Mouse (Mus musculus): Measurements from ENCODE around the gene Dtnb. TPM values are rescaled to one million over a fixed set of nuclear protein-coding genes. Genes with fewer than 3 reads are reported as not detected.

Dtnb gene
- polyA plus RNA-seq, 1 experiment from 2014 or later = 31.3 TPM

DNA sequence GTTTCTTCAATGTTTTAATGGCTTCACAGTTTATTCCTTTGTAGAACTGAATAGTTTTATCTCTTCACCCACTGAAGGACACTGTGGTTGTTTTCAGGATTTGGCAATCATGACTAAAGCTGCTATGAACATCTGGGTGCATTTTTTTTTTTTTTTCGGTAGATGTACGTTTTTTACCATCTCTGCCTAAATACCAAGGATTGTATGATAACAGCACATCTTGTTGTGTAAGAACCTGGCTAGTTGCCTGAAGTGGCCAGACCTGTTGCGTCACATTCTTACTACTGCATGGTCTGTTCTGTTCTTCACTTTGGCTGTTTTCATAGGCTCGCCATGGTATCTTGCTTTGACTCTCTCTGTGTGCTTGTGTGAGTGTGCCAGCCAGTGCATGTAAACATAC lies 10.4 kb downstream of the Dtnb start:
- DNase-seq (ENCODE audit: extremely low spot score, low spot score) = no peak
- H3K36me3 ChIP-seq (replicated peaks) = peaks cover 12% of the 10 kb centered on the region
- no peaks in the 10 kb centered on the region for H3K27me3 ChIP-seq (ENCODE audit: poor library complexity, severe bottlenecking)
- 0 out of 2 replicates have a peak, but pooled peaks cover 3% of the 10 kb centered on the region for H3K4me1 ChIP-seq
- H3K9me3 ChIP-seq = no peaks in the 10 kb centered on the region; the same call in 1 of the 2 replicates
- 92% methylated on average over 4 of the region's 4 CpGs for WGBS
- no peak overlapping the region for H3K27ac ChIP-seq
- no peak overlapping the region for H3K4me3 ChIP-seq

DNA sequence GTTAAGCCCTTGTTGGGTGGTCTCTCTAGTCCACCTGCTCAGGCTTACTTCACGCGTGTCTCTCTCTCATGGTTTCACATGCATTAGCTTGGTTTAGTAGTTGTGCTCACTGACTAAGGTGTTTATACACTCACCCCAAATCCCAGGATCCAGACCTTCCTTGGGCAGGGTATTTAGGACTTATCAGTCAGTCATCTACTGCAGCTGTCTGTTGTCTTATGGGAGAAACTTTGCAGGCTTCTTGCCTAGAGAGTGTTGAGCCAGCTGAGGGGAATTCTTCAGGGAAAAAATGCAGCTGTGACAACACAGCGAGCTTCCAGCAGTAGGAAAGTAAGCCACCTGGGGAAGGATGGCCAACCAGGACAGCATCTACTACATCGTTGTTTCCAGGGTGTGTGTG lies 13.3 kb downstream of the Dtnb start:
- DNase-seq (ENCODE audit: extremely low spot score, low spot score) = no peak
- no peaks in the 10 kb centered on the region for H3K27me3 ChIP-seq (ENCODE audit: poor library complexity, severe bottlenecking)
- H3K27ac ChIP-seq = no peak overlapping the region
- no peak overlapping the region for H3K4me3 ChIP-seq
- peaks cover 24% of the 10 kb centered on the region for H3K36me3 ChIP-seq (replicated peaks)
- H3K4me1 ChIP-seq = 0 out of 2 replicates have a peak, but pooled peaks cover 3% of the 10 kb centered on the region
- H3K9me3 ChIP-seq = no peaks in the 10 kb centered on the region; the same call in 1 of the 2 replicates
- 71% methylated on average over 4 of the region's 4 CpGs for WGBS

DNA sequence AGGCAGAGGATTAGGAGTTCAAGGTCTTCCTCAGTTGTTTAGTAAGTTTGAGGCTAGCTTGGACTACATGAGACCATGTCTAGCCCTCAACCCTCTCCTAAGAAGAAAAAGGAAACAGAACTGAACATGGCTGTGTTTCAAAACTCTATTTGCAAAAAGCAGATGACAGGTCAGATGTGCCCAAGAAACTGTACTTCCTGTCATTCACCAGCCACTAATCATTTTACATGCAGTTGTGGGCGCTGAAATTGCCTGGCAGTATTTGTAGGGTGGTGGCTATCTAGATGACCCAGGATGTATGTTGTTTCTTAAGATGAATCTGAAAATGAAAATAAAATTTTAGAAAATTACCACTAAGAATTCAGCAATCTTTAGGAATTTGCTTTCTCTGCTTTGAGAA lies 14.8 kb downstream of the Dtnb start:
- DNase-seq (ENCODE audit: extremely low spot score, low spot score) = no peak
- Histone ChIP-seq H3K4me3 (no peak overlapping the region), H3K27me3 (ENCODE audit: poor library complexity, severe bottlenecking) (no peaks in the 10 kb centered on the region), H3K36me3 (replicated peaks) (peaks cover 34% of the 10 kb centered on the region), H3K4me1 (0 out of 2 replicates have a peak, but pooled peaks cover 3% of the 10 kb centered on the region), H3K27ac (no peak overlapping the region), H3K9me3 (no peaks in the 10 kb centered on the region)
- 93% methylated on average over 1 of the region's 1 CpGs for WGBS

DNA sequence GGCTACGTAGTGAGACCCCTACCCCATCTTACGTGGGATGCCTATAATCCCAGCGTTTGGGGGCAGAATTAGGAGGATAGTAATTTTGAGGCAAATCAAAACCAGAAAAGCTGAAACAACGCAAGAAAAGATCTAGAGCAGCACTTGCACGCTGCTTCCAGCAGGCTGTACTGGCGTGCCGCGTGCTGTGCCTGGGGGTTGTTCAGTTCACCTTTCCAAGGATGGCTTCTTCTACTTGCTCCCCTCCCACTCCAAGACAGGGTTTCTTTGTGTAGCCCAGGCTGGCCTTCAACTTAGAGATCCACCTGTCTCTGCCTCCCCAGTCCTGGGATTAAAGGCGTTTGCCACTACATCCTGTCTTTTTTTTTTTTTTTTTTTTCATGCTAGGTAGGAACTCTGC lies 17.9 kb downstream of the Dtnb start:
- peaks cover 52% of the 10 kb centered on the region for H3K36me3 ChIP-seq (replicated peaks)
- H3K4me1 ChIP-seq = 0 out of 2 replicates have a peak, but pooled peaks cover 3% of the 10 kb centered on the region
- DNase-seq (ENCODE audit: extremely low spot score, low spot score) = no peak
- no peak overlapping the region for H3K27ac ChIP-seq
- no peaks in the 10 kb centered on the region for H3K27me3 ChIP-seq (ENCODE audit: poor library complexity, severe bottlenecking)
- H3K4me3 ChIP-seq = no peak overlapping the region
- no peaks in the 10 kb centered on the region for H3K9me3 ChIP-seq
- 97% methylated on average over 9 of the region's 9 CpGs for WGBS

DNA sequence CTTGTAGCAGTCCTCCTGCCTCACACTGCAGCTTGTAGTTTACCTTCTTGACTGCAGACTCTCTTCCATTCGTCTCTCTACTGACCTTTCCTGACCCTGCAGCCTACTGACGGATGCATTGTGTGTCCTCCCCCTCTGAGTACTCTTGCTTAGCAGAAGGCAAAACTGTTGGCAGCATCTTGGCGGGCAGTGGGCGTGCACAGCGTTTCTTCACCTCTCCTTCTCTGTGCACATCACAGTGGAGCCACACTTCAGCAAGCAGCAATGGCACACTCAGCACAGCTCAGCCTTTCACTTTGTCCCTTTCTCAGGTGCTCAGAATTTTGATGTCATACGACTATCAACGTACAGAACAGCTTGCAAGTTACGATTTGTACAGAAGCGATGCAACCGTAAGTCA lies 19.4 kb downstream of the Dtnb start:
- Histone ChIP-seq H3K36me3 (replicated peaks) (peaks cover 55% of the 10 kb centered on the region), H3K4me1 (no peaks in the 10 kb centered on the region), H3K9me3 (no peaks in the 10 kb centered on the region), H3K4me3 (no peak overlapping the region), H3K27ac (no peak overlapping the region), H3K27me3 (ENCODE audit: poor library complexity, severe bottlenecking) (no peaks in the 10 kb centered on the region)
- 86% methylated on average over 10 of the region's 10 CpGs for WGBS
- no peak for DNase-seq (ENCODE audit: extremely low spot score, low spot score)

DNA sequence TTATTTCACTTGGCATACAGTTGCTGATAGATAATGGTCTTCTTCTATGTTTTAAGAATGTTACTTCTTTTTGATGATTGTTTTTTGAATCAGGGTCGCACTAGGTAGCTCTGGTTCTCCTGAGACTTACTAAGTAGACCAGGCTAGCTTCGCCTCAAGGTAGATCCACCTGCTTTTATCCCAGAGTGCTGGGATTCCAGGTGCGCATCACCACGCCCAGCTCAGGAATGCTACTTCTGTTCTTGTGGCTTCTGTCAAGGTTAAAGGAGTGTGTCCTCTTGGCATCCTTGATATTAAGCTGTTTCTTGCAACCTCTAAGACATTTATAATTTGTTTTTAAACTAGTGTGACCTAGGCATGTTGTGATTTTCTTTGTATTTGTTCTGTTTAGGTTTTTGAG lies 30.6 kb downstream of the Dtnb start:
- Histone ChIP-seq H3K4me1 (no peaks in the 10 kb centered on the region), H3K36me3 (replicated peaks) (peaks cover 17% of the 10 kb centered on the region), H3K27me3 (ENCODE audit: poor library complexity, severe bottlenecking) (no peaks in the 10 kb centered on the region), H3K27ac (no peak overlapping the region), H3K4me3 (no peak overlapping the region), H3K9me3 (no peaks in the 10 kb centered on the region)
- no peak for DNase-seq (ENCODE audit: extremely low spot score, low spot score)
- WGBS = 93% methylated on average over 4 of the region's 4 CpGs

DNA sequence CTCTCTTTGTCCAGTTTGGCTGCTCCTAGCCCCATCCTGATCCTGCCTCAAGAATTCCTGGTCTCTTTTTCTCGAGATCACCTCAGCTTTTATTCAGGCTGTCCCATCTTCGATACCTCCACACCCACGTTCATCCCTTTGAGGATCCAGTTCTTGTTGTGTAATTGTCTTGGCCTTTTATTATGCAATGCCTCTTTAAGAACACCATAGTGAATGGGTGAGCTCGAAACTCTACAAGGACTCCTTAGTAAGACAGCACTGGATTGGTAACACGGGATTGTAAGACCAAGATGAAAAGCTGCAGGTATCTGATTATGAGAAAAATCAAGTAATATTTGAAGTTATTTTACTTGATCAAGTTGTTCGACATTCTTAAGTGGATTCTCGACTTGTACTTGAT lies 34.0 kb downstream of the Dtnb start:
- Histone ChIP-seq H3K27me3 (ENCODE audit: poor library complexity, severe bottlenecking) (no peaks in the 10 kb centered on the region), H3K4me3 (no peak overlapping the region), H3K27ac (no peak overlapping the region), H3K36me3 (replicated peaks) (peaks cover 5% of the 10 kb centered on the region; the same call in 1 of the 2 replicates), H3K9me3 (no peaks in the 10 kb centered on the region), H3K4me1 (no peaks in the 10 kb centered on the region)
- no peak for DNase-seq (ENCODE audit: extremely low spot score, low spot score)
- 89% methylated on average over 7 of the region's 7 CpGs for WGBS

DNA sequence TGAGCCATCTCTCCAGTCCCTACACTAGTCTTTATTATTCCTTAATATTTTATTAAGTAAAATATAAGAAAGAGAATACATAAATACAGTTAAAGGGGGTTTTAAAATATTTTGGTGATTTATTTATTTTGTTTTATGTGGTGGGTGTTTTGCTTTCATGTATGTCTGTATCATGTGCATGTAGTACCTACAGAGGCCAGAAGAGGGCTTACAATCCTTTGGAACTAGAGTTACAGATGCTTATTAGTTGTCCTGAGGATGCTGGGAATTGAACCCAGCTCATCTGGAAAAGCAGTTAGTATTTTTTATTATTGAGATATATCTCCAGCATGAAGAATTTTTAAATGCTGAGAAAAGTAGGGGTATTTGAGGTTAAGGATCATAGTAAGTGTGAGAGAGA lies 37.6 kb downstream of the Dtnb start:
- Histone ChIP-seq H3K4me1 (no peaks in the 10 kb centered on the region), H3K9me3 (no peaks in the 10 kb centered on the region), H3K4me3 (no peak overlapping the region), H3K27me3 (ENCODE audit: poor library complexity, severe bottlenecking) (no peaks in the 10 kb centered on the region), H3K27ac (no peak overlapping the region), H3K36me3 (replicated peaks) (peaks cover 8% of the 10 kb centered on the region; the same call in 1 of the 2 replicates)
- no peak for DNase-seq (ENCODE audit: extremely low spot score, low spot score)

DNA sequence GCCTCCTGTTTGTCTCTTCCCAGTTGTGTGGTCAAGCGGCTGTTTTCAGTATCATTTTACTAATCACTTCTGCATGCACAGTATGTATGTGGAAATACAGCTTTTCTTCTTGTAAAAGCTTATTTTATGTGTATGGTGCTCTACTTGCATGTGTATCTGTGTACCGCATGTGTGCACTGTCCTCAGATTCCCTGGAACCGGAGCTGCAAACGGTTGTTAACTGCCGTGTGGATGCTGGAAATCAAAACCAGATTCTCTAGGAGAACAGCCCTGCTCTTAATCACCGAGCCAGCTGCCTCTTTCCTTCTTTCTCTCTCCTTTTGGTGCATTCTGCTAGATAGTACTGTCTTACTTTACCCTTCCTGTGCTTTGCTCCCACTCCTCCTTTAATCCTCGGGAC lies 39.7 kb downstream of the Dtnb start:
- Histone ChIP-seq H3K9me3 (no peaks in the 10 kb centered on the region), H3K36me3 (replicated peaks) (peaks cover 12% of the 10 kb centered on the region), H3K4me1 (no peaks in the 10 kb centered on the region), H3K4me3 (no peak overlapping the region), H3K27ac (no peak overlapping the region), H3K27me3 (ENCODE audit: poor library complexity, severe bottlenecking) (no peaks in the 10 kb centered on the region)
- DNase-seq (ENCODE audit: extremely low spot score, low spot score) = no peak
- WGBS = 71% methylated on average over 7 of the region's 7 CpGs

DNA sequence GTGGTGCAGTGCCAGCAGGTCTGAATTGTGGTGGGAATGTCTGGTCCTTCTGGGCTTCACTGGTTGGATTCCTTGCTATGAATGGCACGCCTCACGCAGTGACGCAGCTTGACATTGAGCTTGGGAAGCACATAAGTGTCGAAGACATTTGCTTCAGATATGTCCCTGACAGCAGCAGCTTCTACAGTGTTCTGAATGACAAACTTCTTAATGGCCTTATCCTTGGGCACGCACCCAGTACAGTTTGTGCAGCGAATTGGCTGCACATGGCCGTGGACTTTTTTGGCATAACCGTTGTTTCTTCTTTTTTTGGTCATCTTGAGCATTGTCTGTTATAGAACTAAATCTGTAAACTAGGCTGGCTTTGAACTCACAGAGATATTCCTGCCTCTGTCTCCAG lies 42.9 kb downstream of the Dtnb start:
- WGBS = 97% methylated on average over 8 of the region's 8 CpGs
- Histone ChIP-seq H3K36me3 (replicated peaks) (peaks cover 14% of the 10 kb centered on the region), H3K27ac (no peak overlapping the region), H3K9me3 (no peaks in the 10 kb centered on the region), H3K27me3 (ENCODE audit: poor library complexity, severe bottlenecking) (no peaks in the 10 kb centered on the region), H3K4me1 (no peaks in the 10 kb centered on the region), H3K4me3 (no peak overlapping the region)
- no peak for DNase-seq (ENCODE audit: extremely low spot score, low spot score)

DNA sequence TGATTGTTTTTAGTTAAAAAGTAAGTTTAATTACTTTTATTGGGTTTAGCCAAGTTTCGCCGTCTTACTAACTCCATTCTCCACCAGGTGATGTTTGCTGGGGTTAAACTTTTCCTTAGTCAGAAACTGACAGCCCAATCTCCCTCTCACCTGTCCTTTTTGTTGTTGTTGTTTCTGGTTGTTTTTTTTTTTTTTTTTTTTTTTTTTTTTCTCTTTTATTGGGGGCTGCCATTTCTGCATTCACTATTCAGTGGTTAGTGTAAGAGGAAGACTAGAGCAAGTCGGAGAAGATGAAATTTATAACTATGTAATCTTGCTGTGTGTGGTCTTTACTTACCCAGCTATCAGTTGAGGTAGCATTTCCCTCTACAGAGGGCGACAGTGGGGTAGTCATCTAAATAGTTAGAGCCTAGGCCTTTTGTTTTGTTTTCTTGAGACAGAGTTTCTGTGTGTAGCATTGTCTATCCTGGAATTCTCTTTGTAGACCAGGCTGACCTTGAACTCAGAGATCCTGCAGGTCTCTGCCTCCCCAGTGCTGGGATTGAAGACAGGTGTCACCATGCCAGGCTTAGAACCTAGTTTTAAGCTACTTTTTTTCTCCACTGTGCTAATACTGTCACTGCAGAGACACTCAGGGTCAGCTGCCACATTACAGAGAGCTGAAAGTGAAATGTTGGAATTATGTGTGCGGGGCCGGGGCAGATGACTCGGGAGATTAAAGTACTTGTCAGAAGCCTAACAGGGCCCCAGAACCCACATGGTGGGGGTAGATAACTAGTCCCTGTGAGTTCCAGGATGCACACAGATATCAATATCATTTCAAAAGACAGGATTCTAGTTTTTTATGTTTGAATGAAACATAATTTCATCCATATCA lies 46.2 kb downstream of the Dtnb start:
- 91% methylated on average over 7 of the region's 7 CpGs for WGBS
- no peak overlapping the region for H3K27ac ChIP-seq
- no peak overlapping the region for H3K4me3 ChIP-seq

DNA sequence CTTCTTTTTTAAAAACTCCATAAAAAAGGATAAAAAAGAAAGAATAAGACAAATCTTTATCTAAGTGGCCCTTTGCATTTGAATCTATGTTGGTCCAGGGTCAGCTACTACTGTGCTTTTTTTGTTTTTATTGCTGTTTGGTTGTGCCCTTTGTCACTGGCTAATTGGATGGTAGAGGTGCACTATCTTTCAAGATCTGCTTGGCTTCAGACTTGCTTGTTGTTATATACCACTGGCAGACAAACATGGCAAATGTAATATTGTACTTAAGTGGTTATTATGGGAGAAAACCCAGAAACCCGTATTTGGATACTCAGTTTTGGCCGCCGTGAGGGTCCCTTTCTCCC lies 46.8 kb downstream of the Dtnb start:
- Histone ChIP-seq H3K27me3 (ENCODE audit: poor library complexity, severe bottlenecking) (no peaks in the 10 kb centered on the region), H3K4me3 (no peak overlapping the region), H3K27ac (no peak overlapping the region), H3K9me3 (no peaks in the 10 kb centered on the region), H3K36me3 (replicated peaks) (peaks cover 9% of the 10 kb centered on the region), H3K4me1 (no peaks in the 10 kb centered on the region)
- no peak for DNase-seq (ENCODE audit: extremely low spot score, low spot score)
- WGBS = 92% methylated on average over 3 of the region's 3 CpGs

More for the DNA sequence above, 46.2 kb downstream of the Dtnb start:
- peaks cover 9% of the 10 kb centered on the region for H3K36me3 ChIP-seq (replicated peaks)
- no peaks in the 10 kb centered on the region for H3K4me1 ChIP-seq
- DNase-seq (ENCODE audit: extremely low spot score, low spot score) = no peak
- no peaks in the 10 kb centered on the region for H3K27me3 ChIP-seq (ENCODE audit: poor library complexity, severe bottlenecking)
- no peaks in the 10 kb centered on the region for H3K9me3 ChIP-seq

DNA sequence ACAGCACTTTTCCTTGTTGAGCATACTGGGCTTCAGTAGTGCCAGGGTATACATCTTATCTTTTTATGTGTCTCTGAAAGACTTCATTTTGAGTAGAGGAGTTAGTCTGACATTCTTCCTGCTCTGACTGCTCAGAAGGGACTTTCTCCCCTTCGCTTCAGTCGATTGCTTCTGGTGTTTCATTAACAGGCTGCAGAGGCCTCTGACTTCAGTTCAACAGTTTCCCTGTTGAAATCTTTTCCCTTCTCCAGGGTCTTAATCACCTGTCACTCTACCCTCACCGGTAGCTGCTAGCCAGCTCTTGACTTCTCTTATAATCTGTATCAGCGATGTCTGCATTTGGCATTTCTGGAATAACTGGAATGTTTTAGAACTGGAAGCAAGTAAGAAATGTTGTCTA lies 54.7 kb downstream of the Dtnb start:
- Histone ChIP-seq H3K36me3 (replicated peaks) (no peaks in the 10 kb centered on the region), H3K27ac (no peak overlapping the region), H3K4me1 (no peaks in the 10 kb centered on the region), H3K9me3 (no peaks in the 10 kb centered on the region), H3K4me3 (no peak overlapping the region), H3K27me3 (ENCODE audit: poor library complexity, severe bottlenecking) (no peaks in the 10 kb centered on the region)
- 91% methylated on average over 4 of the region's 4 CpGs for WGBS
- DNase-seq (ENCODE audit: extremely low spot score, low spot score) = no peak

All from forebrain, embryonic 10.5 days (tissue).